Mouse (Mus musculus) liver, postnatal 0 days (tissue): Measurements from ENCODE around the gene Vapa. TPM values are rescaled to one million over a fixed set of nuclear protein-coding genes. Genes with fewer than 3 reads are reported as not detected.
A peak's percentile ranks its signal among the peaks of the same experiment; 100 is the strongest.

Source experiments
- ATAC-seq: fragments of 200-750 bp; cut with Nextera tagmentation; 2 replicates; pipeline ENCODE4 v1.8.0; 2017; ENCODE audit warnings: mild to moderate bottlenecking, moderate library complexity
- DNase-seq: peaks from one replicate; pipeline ENCODE4 v3.0.0-alpha.2; 2016
- H3K27ac ChIP-seq: fragments of 300-500 bp; sonication (generic); 2 replicates; pipeline ENCODE4 v1.5.1; 2014; ENCODE audit warnings: antibody characterized with exemption, moderate library complexity, mild to moderate bottlenecking, low read depth
- H3K27me3 ChIP-seq: fragments of 300-500 bp; sonication (generic); 2 replicates; pipeline ENCODE4 v1.6.1; 2014; ENCODE audit warnings: low read length, control low read depth, mixed read lengths; ENCODE audit not compliant: insufficient read depth
- H3K36me3 ChIP-seq: fragments of 300-500 bp; sonication (generic); replicated peaks from 2 replicates; pipeline ENCODE4 v1.6.1; 2014; ENCODE audit warnings: mild to moderate bottlenecking, control low read depth, low read length, moderate library complexity, mixed read lengths; ENCODE audit not compliant: insufficient read depth
- H3K4me1 ChIP-seq: fragments of 300-500 bp; sonication (generic); 2 replicates; pipeline ENCODE4 v1.6.1; 2014; ENCODE audit warnings: antibody characterized with exemption, mild to moderate bottlenecking, control low read depth; ENCODE audit not compliant: insufficient read depth
- H3K4me2 ChIP-seq: fragments of 300-500 bp; sonication (generic); 2 replicates; pipeline ENCODE4 v1.6.1; 2014; ENCODE audit warnings: low read depth, mild to moderate bottlenecking, low read length, moderate library complexity, mixed read lengths
- H3K4me3 ChIP-seq: fragments of 300-500 bp; sonication (generic); 2 replicates; pipeline ENCODE4 v1.5.1; 2014; ENCODE audit warnings: low read depth, low read length
- H3K9ac ChIP-seq: fragments of 300-500 bp; sonication (generic); replicated peaks from 2 replicates; pipeline ENCODE4 v1.6.1; 2014; ENCODE audit warnings: mild to moderate bottlenecking, moderate library complexity
- H3K9me3 ChIP-seq: fragments of 300-500 bp; sonication (generic); 2 replicates; pipeline ENCODE4 v1.6.1; 2016; ENCODE audit warnings: mild to moderate bottlenecking, control low read depth, low read length, mixed read lengths
- CTCF ChIP-seq: sonication (generic); IDR thresholded peaks from 2 replicates; pipeline ENCODE4 v1.5.1; 2016; ENCODE audit warnings: antibody characterized with exemption, low read depth
- EP300 ChIP-seq: IDR thresholded peaks from 2 replicates; pipeline ENCODE4 v1.6.1; 2016; ENCODE audit warnings: antibody characterized with exemption, low read depth, mild to moderate bottlenecking
- WGBS: fragments of 180-500 bp; shearing (Covaris S2); extraction: QIAGEN DNeasy Blood & Tissue Kit; methylation state at CpG from one replicate; pipeline ENCODE4 v1.1.7; 2014; ENCODE audit not compliant: insufficient replicate concordance; 5-methylcytosine and 5-hydroxymethylcytosine counted together
- polyA plus RNA-seq: library from polyadenylated mRNA; unstranded; fragments of >200 nt; fragmentation: Nextera tagmentation; extraction: Ambion mirVana; gene quantifications from 2 replicates; pipeline ENCODE4 v1.2.1, GENCODE M21; 2015

Vapa gene
- polyA plus RNA-seq, 1 experiment from 2014 or later = 84.0 TPM

- Histone ChIP-seq H3K9ac (no peak overlapping the region), H3K27me3 (no peaks in the 10 kb centered on the region), H3K4me2 (no peak overlapping the region), H3K36me3 (peaks cover 34% of the 10 kb centered on the region), H3K4me3 (no peak overlapping the region), H3K4me1 (no peaks in the 10 kb centered on the region; the same call in 1 of the 2 replicates), H3K27ac (no peak overlapping the region), H3K9me3 (no peaks in the 10 kb centered on the region)
- no peak for DNase-seq
- WGBS = 69% methylated on average over 3 of the region's 3 CpGs
- ATAC-seq = no peak
- TF ChIP-seq EP300 (no peak), CTCF (no peak)
Measured at GRCm38 (mm10) chr17:65586892-65587291, 26.5 kb downstream of the Vapa start.

- Histone ChIP-seq H3K9me3 (no peaks in the 10 kb centered on the region), H3K4me2 (no peak overlapping the region), H3K4me3 (no peak overlapping the region), H3K4me1 (no peaks in the 10 kb centered on the region), H3K27ac (no peak overlapping the region), H3K36me3 (peaks cover 41% of the 10 kb centered on the region), H3K27me3 (no peaks in the 10 kb centered on the region), H3K9ac (no peak overlapping the region)
- TF ChIP-seq CTCF = no peak
- no peak for TF ChIP-seq EP300
- WGBS = 92% methylated on average over 5 of the region's 5 CpGs
- DNase-seq (no peak), ATAC-seq (no peak)
Measured at GRCm38 (mm10) chr17:65581440-65581839, 31.9 kb downstream of the Vapa start.

DNA sequence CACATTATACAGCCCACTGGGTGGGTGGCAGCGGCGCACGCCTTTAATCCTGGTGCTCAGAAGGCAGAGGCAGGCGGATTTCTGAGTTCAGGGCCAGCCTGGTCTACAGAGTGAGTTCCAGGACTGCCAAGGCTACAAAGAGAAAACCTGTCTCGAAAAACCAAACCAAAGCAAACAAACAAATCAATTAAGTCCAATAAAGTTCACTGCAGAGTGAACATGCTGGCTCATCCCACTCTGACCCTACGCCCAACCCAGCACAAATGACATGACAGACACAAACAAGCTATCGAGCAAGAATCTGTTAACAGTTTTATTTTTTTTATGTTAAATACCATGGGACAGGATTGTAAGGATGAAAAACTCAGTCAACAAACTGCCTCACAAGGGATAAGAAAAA, 33.6 kb downstream of the Vapa start:
- H3K9ac ChIP-seq = no peak overlapping the region
- ATAC-seq = peak; percentile 64
- H3K27me3 ChIP-seq = no peaks in the 10 kb centered on the region
- H3K36me3 ChIP-seq = peaks cover 41% of the 10 kb centered on the region
- no peak overlapping the region for H3K4me3 ChIP-seq
- no peak overlapping the region for H3K4me2 ChIP-seq
- no peaks in the 10 kb centered on the region for H3K9me3 ChIP-seq
- no peak for DNase-seq
- H3K4me1 ChIP-seq = no peaks in the 10 kb centered on the region
- TF ChIP-seq CTCF (no peak), EP300 (no peak)
- 85% methylated on average over 7 of the region's 7 CpGs for WGBS
- H3K27ac ChIP-seq = no peak overlapping the region

DNA sequence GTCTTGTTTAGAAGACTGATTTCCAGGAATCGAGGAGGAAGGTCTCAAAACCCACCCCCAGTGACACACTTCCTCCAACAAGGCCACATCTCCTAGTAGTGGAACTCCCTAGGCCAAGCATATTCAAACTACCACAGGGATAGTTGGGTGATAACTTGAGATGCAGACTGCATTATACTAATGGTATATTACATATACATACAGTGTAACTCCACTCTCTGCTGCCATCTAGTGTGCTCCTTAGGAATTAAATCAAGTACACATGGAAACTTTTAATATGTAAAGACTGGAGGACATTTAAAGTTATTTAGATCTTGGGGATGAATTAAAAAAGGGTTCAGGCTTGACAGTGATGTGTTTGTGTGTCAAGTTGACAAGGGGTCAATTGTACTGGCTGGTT, 38.0 kb downstream of the Vapa start:
- ATAC-seq = peak; percentile 37; the same call in 1 of the 2 replicates
- Histone ChIP-seq H3K4me2 (no peak overlapping the region), H3K9me3 (no peaks in the 10 kb centered on the region), H3K4me3 (no peak overlapping the region), H3K36me3 (peaks cover 16% of the 10 kb centered on the region), H3K27ac (no peak overlapping the region), H3K9ac (no peak overlapping the region), H3K27me3 (no peaks in the 10 kb centered on the region), H3K4me1 (no peaks in the 10 kb centered on the region)
- WGBS = 52% methylated on average over 1 of the region's 1 CpGs
- no peak for DNase-seq
- TF ChIP-seq EP300 (no peak), CTCF (peak; percentile 63)

GRCm38 (mm10) chr17:65574850-65575249, 38.5 kb downstream of the Vapa start:
- ATAC-seq = no peak
- no peaks in the 10 kb centered on the region for H3K4me1 ChIP-seq
- TF ChIP-seq CTCF (no peak), EP300 (no peak)

GRCm38 (mm10) chr17:65571866-65572265, 41.5 kb downstream of the Vapa start:
- H3K4me1 ChIP-seq = no peaks in the 10 kb centered on the region
- H3K36me3 ChIP-seq = no peaks in the 10 kb centered on the region
- no peak for ATAC-seq
- no peak overlapping the region for H3K4me2 ChIP-seq
- no peak overlapping the region for H3K27ac ChIP-seq
- H3K27me3 ChIP-seq = no peaks in the 10 kb centered on the region
- H3K9me3 ChIP-seq = no peaks in the 10 kb centered on the region
- no peak for DNase-seq
- no peak for TF ChIP-seq CTCF
- no peak for TF ChIP-seq EP300
- 61% methylated on average over 9 of the region's 9 CpGs for WGBS
- no peak overlapping the region for H3K4me3 ChIP-seq
- no peak overlapping the region for H3K9ac ChIP-seq

More at GRCm38 (mm10) chr17:65574850-65575249, 38.5 kb downstream of the Vapa start:
- WGBS = 68% methylated on average over 8 of the region's 8 CpGs
- Histone ChIP-seq H3K4me2 (no peak overlapping the region), H3K36me3 (peaks cover 13% of the 10 kb centered on the region), H3K9ac (no peak overlapping the region), H3K9me3 (no peaks in the 10 kb centered on the region), H3K27me3 (no peaks in the 10 kb centered on the region), H3K4me3 (no peak overlapping the region), H3K27ac (no peak overlapping the region; the same call in 1 of the 2 replicates)
- no peak for DNase-seq

DNA sequence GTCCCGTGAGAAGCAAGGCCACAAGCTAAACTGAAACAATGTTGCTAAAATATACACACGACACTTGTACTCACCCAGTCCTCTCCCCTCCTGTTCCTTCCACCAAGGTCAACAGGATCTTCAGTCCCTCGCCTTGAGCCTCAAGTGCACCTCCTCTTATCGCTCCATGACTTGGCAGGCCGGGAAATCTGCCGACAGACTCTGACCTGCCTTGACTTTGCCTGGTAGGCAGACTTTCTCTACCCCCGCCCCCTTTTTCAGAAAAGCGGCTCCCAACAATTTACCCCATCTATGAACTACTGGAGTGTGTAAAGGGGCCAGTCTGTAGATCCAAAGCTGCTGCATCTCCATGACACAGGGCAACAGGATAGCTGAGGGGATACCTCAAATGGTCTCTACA, 41.9 kb downstream of the Vapa start:
- no peak for TF ChIP-seq CTCF
- no peak for TF ChIP-seq EP300

More for the DNA sequence above, 41.9 kb downstream of the Vapa start:
- Histone ChIP-seq H3K27me3 (no peaks in the 10 kb centered on the region), H3K36me3 (no peaks in the 10 kb centered on the region), H3K4me1 (no peaks in the 10 kb centered on the region), H3K9ac (no peak overlapping the region), H3K27ac (no peak overlapping the region), H3K9me3 (no peaks in the 10 kb centered on the region), H3K4me2 (no peak overlapping the region), H3K4me3 (no peak overlapping the region)
- ATAC-seq (no peak), DNase-seq (no peak)
- WGBS = 73% methylated on average over 8 of the region's 8 CpGs
